Mouse (Mus musculus) thymus, postnatal 25 days (tissue): Measurements from ENCODE around the gene Xylb.

Source experiments
- DNase-seq: peaks from one replicate; pipeline ENCODE4 v3.0.0; 2022

The Xylb gene

DNA sequence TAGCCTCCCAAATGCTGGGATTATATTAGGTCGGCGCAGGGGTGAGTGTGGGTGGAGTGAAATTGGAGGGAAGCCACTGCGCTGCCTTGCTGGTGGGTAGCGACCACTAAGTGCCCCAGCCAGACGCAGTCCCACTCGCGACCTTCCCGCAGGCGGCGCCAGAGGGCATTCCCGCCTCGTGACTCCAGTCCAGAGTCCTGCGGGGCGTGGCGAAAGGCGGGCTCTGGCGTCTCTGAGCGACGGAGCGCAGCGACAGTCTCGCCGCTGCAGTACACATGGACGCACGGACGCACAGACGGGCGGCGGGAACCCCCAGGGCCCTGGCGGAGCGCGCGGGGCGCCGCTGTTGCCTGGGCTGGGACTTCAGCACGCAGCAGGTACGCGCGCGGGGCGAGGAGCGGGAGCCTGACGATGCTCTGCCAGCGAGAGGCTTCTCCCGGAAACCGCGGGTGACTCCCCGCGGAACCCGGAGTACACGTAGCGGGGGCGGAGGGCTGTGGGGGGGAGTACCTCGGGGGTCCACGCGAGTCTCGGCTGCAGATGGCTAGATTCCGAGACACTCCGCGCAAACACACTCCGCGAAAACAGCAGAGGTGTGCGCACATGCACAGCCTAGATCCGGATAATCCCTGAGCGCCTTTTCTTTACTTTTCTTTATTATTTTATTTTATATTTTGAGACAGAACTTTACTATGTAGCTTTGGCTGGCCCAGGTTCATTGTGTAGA, at the start of gene Xylb:
TSS of gene Xylb (plus strand) at position 51 of the 727 bp plus-strand sequence.
- DNase-seq: peak; percentile 91

DNA sequence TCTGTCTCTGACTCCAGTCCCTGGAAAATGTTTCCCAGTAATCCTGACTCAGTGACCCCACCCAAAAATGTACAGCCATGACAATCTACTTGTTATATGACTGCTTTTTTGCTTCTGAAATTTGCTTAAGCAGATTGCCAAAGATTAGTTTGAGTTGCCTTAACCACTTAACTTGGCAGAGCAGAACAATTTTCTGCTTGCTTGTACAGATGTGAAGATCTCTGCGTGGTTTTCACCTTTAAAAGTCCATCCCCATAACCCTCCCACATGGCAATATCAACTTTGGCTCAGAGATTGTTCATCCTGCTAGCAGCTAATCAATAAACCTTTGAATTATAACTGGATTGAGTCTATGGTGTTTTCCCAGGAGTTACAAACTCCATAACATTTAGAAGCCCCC, 48.1 kb upstream of the Xylb start:
- no peak for DNase-seq

DNA sequence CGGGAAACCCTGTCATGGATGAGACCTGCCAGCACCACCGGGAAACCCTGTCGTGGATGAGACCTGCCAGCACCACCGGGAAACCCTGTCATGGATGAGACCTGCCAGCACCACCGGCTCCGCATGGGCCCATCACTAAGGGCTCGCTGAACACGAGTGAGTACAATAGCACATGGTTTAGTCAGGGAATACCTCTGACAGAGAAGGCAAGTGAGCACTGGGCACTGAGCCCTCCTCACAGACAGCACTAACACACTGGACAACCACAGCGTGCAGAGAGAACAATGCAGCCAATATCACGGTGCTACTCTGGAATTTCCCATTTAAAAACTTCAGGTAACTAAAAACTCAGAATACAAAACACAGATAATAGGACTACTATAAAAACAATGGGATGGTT, 44.1 kb upstream of the Xylb start:
- DNase-seq: no peak

DNA sequence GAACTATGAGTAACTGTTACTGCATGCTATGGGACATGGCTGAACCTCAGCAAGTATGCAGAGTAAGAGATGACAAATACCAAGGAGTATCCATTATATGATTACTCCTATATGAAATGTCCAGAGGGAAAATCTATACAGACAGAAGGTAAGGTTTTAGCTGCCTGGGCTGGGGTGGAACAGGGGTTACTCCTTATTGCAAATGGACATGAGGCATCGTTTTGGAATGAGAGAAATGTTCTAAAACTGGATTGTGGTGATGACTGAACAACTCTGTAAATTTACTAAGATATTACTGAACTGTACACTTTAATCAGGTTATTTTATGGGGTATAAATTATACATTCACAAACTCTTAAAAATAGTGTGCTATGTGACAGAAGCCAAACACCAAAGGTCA, 38.3 kb upstream of the Xylb start:
- DNase-seq: no peak

DNA sequence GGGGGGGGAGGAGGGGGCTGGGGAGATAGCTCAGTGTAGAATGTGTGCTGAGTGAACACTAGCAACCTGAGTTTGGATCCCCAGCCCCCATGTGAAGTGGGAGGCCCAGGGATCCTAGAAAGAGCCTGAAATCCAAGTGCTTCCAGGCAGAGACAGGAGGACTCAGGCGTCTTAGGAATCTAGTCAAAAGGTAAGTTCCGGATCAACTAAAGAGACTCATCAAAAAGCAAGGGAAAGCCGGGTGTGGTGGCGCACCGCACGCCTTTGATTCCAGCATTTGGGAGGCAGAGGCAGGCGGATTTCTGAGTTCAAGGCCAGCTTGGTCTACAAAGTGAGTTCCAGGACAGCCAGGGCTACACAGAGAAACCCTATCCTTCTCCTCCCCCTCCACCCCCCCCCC, 36.7 kb upstream of the Xylb start:
- DNase-seq: no peak

DNA sequence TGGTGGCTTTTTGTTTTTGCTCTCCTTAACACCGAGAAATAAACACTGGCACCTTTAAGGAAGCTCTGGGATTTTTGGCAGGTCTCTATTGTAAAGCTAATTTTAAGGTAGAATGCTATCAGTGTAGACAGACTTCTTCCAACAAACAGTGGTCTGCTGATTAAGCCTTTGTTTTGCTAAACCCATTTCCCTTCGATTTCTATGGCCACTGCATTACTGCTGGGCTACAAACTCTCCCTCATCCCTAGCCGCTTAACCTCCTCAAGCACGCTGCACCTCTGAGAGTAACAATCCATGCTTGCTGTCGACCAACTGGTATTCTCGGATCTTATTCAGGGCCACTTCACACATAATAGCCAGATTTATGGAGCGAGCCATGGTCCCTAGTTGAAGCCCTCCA, 36.2 kb upstream of the Xylb start:
- DNase-seq: no peak

DNA sequence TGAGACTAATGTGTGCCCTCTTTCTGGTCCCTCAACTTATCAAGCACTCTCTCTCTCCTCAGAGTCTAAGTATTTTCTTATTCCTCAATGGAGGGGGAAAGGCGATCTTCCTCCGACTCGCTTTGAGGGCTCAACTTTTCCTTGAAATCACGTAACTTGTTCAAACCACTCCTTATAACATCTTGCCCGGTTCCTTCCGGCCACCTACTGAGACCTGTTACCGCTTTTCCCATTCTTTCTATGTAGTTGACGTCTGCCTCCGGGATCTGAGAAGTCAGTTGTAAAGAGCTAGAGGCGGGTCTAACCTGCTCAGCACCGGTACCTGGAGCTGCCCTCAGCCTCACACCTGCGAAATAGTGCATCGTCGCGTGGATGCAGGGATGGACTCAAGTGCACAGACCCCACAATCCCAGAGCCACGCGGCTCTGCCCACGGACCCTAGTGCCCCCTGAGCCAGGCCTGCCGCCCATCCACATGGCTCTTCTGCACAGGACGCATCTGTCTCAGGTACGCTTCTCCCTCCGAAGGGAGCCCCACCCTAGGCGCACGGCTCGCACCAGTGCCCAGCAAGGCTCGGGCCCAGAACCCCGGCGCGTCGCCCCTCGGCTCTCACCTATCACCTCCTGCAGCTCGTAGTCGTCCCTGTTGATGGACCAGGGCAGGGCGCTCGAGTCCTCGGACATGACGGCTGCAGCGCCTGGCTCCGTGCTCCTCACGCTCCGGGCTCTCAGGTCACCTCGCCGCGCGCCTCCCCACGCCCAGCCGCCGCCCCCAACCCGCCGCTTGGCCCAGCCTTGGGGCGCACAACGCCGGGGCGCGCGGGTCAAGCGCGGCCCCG, 35.6 kb upstream of the Xylb start:
- DNase-seq: no peak

DNA sequence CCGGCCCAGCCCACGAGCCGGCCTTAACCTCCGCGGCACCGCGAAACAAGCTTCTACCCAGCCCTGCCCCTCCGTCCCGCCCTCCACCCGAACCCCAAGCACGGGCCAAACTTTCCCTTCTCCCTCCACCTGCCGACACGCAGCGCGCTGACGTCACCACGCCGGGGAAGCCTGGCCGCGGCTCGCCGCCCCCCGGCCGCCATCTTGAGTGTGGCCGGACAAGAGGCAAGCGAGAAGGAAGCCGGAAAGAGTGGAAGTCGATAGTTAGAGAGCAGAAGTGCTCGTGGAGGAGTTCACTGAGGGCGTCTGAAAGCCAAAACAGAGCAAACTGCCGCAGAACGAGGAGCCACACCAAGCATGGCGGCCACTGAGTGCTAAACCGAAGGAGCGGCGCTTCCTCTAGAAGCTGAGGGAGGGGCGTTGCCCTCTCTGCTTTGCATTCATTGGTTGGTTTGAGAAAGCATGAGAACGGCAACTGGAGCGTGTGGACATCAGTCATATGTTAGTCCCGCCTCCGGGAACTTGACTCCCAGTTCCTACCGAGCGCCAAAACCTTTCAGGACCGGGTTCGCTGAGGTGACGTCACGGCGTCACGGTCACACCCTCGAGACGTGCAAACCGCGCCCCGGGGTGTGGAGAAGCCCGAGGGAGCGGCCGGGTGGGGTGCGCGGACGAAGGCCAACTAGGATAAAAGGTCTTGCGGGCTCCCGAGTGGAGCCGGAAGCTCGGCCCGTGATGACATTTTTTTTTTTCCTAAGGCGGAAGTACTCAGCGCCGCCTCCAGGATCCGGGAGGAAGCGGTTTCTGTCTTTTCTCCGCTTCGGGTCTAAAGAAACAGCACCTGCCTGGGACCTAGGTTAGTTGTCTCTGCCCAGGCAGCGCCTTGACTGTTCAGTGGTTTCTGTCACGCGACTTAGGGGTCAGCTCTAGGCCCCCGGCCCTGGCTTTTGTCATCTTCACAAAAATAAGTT, 34.6 kb upstream of the Xylb start, which contains the start of gene Oxsr1:
TSS of gene Oxsr1 (minus strand) at position 139 of the 971 bp plus-strand sequence.
- DNase-seq: peak; percentile 98

DNA sequence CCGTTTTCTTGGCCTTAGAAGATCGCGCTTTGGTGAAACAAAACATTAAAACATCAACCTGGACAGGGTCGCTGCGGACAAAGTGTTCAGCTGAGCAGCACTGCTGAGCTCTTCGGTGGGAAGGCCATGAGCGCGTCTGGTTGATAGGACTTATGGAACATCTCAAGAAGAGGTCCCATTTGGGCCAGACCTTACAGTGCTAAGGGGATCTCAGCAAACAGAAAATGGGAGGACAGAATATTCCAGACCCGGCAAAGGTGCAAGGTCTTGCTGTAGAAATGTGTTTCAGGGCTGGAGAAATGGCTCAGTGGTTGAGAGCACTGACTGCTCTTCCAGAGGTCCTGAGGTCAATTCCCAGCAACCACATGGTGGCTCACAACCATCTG, 33.9 kb upstream of the Xylb start:
- no peak for DNase-seq

DNA sequence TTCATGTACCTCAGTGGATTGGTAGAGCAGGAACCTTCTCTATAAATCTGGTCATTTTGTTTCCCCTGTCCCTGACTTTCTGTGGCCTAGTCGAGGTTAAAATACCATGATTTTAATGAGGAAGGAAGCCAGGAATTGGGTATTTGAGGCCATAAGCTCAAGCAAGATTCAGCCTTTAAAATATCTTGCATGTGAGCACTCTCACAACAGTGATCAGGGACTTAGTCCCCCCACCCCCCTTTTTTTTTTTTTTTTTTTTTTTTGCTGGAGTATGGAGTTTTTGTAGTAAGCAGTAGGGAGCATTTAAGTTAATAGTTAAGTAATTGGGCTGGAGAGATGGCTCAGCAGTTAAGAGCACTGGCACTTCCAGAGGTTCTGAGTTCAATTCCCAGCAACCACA, 33.1 kb upstream of the Xylb start:
- DNase-seq: no peak

DNA sequence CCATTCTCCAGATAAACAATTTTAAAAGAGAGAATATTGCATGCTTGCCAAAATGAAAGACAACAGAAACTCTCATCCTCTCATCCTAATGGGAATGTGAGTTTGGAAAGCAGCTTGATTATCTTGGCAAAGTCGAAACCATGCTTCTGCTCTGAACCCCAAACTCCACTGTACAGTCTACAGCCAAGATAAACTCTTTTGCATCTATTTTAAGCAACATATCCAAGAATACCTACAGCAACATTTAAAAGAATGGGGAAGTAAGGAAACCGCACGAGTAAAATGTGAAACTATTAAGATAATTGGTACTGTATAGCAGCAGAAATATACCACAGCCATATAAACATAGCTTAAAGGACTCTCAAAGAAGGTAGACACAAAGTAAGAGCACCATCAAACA, 28.7 kb upstream of the Xylb start:
- DNase-seq: no peak

DNA sequence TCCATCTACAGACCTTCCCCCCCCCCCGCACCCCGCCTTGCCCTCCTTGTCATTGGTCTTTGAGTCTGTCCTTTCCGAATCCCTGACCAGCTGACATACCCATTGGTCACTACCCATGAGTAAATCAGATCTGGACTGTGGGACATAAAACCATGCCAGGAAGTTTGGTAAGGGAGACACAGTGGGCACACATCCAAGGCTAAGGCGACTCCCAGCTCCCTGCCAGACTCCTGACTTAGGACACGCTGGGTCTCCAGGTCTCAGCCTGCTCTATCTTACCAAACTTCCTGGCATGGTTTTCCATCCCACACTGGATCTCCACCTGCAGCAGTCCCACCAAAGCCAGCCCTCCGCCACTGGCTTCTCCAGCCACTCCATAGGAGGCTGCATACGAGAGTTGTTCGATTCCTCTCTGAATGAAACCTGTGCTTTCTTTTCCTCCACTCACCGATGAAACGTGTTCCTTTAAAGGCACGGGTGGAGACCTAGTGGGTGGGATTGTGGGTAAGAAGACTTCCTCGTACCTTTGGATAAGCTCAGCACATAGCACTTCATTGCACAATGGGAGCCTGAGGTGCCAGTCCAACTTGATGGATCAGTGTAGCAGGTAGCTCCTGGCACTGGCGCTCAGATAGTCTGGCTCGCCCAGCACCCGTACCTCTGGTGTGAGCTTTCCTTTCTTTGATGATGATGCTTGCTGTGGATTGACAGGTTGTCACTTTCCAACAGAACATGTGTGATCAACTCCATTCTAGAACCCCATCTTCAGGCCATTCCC, 26.8 kb upstream of the Xylb start:
- no peak for DNase-seq

DNA sequence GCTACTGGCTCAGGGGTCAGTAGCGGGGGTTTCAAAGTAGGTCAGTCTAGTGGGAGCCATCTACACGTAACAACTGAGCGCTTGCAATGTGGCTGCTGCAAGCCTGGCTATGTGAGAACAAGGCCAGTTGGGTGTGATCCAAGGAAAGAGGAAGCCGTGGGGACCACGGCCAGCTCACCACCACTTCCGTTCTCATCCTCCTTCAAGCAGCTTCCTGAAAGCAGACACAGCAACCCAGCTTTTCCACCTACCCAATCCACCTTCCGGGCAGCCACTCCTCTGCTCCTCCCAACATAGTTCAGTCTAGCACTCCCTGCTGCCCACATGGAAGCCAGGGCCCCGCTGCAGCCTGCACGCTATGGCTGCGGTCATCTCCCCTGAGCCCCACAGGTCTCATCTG, 22.9 kb upstream of the Xylb start:
- peak; percentile 35 for DNase-seq

DNA sequence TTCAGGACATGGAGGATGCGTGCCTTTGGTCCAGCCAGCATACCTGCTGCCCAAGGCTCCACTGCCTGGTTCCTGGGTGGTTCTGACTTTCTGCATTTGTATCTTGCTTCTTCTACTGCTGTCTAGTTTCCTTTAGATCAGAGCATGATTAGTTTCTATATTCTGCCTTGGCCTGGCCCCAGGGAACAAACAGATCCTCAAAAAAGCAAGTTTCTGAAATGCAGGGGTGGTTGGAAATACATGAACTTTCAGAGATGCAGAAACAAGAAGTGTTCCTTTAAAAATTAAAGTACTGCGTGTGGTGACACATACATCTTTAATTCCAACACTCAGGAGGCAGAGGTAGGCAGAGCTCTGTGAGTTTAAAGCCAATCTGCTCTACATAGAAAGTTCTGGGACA, 22.3 kb upstream of the Xylb start:
- no peak for DNase-seq

DNA sequence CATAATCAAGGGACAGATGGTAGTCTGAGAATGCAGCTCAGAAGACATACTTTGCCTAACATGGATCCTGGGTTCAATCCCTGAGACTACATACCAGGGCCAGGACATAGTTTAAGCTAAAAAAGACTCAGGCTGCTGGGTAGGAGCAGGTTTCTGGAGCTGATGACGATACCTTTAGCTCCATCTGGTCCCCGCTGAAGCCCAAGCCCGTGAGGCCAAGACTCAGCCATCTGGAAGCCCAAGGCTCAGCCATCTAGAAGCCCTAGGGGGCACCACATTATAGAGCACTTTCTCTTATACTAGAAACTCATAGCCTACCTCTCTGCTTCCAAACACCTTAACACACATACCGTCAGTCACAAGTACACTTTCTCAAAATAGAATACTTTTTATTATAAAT, 21.6 kb upstream of the Xylb start:
- DNase-seq: no peak

DNA sequence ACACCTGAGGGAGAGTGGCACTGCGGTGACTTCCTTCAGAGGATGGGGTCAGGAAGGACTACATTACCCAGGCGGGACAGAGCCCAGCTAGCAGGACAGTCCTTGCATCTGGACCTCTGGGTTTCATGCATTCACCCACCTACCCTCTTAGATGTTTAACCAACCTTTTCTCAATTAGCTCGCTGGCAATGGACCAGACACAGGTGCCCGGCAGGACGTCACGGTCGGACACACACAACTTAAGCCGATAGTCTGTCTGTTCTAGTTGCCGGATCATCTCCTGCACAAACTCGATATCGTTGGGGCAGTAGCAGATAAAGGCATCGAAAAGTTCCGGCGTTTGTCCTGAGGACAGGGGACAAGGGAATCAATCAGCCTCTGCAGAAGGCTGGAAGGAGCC, 19.3 kb upstream of the Xylb start:
- no peak for DNase-seq

DNA sequence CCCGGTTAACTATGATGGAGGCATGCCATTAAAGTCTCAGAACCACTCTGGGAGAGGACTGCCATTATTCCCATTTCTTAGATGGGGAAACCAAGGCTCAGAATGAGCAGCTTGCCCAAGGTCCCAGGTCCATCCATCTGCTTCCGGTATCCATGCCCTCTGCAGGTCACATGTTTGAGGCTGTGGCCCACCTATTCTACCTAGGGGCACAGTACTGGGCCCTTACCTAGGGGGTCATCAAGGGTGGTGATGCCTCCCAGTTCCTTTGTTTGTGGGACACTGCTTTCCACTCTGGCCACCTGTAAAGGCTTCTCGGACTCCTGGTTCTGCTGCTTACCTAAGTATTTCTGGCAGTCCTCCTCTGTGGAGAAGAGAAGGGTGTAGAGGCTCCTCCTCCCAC, 18.8 kb upstream of the Xylb start:
- DNase-seq: no peak

DNA sequence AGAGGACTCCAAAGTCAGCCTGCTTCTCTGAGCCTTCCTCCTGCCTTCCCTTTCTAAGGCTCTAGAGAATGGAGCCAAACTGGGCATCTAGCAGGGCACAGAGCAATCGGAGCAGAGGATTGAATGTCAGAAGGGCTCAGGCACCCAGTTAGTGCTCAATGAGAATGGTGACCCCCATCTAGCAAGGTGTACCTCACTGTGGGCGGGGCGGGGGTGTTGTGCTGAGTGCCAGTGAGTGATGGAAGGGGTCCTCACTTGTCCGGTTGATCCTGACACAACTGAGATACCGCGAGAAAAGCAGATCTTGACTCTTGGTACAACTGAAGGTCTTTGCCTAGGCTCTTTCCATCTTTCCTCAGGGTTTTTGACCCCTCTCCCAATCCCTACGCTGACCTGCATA, 18.1 kb upstream of the Xylb start:
- DNase-seq: peak; percentile 19

DNA sequence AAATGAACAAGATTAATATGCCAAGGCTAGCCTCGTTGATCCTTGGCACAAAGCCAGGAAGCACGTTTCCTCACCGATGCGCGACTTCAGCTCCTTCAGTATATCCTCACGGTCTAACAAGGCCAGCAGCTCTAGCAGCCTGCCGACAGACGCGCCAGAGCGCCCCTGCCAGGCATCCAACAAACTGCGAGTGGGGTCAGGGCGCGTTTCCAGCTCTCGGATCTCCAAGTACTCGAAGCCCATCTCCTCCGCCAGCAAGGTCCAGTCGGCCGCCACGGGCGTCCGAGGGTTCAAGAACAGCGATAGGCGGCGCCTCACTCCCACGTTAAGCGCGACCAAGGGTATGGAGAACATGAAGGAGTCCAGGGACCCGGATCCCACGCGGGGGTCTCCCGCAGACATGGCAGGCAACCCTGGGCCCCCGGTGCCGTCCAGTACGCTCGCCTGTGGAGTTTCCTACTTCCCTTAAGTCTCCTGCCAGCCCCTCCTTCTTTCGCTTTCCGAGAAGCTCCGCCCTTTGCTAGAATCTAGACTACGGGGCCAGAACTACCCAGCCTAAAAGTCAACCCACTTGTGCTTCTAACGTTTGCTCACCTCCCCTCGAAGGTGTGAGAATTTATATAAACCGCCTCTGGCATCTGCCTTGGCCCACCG, 17.5 kb upstream of the Xylb start, which contains the start of gene Acaa1a:
TSS of gene Acaa1a (plus strand) at position 119 of the 654 bp plus-strand sequence.
- DNase-seq: peak; percentile 64

DNA sequence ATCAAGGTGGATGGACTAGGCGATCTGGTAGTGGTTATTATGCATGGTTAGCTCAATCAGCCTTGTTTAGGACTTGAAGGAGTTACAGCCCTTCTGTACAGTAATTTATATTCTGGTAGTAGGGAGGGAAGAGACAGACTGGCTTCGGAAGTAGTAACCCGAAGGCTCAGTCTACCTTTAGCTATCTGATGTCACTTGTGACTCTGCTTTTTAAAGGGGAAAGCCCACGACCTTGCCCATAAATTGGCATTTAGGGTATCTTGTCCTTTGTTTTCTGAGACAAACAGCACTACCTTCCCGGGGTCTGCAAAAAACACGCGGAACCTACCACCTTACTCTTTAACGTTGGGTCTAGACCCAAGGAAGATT, 17.0 kb upstream of the Xylb start:
- no peak for DNase-seq

DNA sequence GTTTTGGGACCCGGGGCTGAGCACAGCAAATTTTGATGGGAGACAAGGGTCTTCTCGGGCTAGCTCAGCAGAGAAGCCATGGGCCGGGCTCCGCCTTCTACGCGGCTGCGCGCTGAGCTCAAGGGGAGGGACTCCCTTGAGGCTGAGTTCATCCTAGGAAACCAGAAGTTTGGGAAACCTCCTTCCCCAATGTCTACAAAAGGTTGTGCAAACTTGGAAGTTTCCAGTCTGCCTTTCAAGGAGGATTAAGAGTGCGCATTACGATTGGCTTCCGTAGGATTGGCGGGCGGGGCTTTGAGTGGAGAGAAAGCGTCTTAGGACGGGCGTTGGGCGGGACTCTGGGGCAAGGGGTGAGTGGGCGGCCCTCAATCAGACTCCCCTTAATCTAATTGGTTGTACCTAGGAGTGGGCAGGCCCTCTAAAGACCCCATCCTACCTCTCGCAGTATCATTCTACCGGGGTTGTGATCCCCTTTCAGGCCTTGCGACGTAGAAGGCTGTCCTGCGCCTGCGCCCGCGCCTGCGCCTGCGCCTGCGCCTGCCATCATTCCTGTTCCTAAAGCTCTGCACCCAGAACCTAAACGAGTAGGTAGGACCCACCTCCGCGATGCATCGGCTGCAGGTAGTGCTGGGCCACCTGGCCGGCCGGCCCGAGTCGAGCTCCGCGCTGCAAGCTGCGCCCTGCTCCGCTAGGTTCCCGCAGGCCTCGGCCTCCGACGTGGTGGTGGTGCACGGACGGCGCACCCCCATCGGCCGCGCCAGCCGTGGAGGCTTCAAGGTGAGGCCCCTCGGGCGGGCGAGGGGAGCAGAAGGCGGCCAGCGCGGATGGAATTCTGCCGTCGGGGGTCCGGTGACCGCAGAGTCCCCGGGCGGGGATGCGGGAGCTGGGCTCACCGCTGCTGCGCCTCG, 16.0 kb upstream of the Xylb start, which contains the start of gene Myd88:
TSS of gene Myd88 (minus strand) at position 503 of the 908 bp plus-strand sequence.
- DNase-seq: peak; percentile 93
